Mouse (Mus musculus) lung, adult 2 months (tissue): ENCODE results near the gene Pth2.

ENCODE experiments used
- CTCF ChIP-seq: fragments of 200-500 bp; IDR thresholded peaks from 2 replicates; pipeline ENCODE4 v1.5.1; 2011; ENCODE audit warnings: mild to moderate bottlenecking, low read length, control low read depth; ENCODE audit not compliant: insufficient read depth
- POLR2A ChIP-seq: fragments of 200-500 bp; IDR thresholded peaks from 2 replicates; pipeline ENCODE4 v1.6.1; 2011; ENCODE audit warnings: low read depth, mild to moderate bottlenecking, control low read depth, low read length, borderline replicate concordance; ENCODE audit errors: extremely low read depth

DNA sequence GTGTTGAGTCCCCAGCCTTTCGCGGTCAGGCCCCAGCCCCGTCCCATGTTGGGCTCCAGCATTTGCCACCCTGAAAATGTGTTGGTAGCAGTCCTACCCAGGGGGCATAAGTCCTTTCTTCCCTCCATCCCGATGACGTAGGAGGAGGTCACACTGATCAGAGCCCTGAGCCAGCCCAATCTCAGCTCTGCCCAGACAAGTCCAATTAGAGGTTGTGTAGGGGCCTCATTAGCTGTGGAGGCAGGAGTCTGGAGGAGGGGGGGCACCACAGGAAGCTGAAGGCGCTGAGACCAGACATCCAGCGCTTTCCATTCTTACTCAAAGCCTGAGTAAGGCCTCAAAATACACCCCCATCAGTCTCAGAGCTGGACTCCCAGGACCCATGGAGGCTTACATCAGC is 5.1 kb downstream of the Pth2 start:
- TF ChIP-seq CTCF (no peak), POLR2A (no peak)
